Mouse (Mus musculus) hindbrain, embryonic 15.5 days (tissue): ENCODE measurements at regions not wholly inside any gene's neighbourhood (a gene's known extent, or its start where the extent isn't known, plus 50 kb on each side); places are given as distances from the start of the nearest gene placed in this dataset.

Source experiments
- ATAC-seq: fragments of 200-750 bp; cut with Nextera tagmentation; 2 replicates; pipeline ENCODE4 v1.8.0; 2017; ENCODE audit warnings: low read depth, moderate number of reproducible peaks, moderate TSS enrichment; ENCODE audit not compliant: low FRiP score
- H3K27ac ChIP-seq: fragments of 300-500 bp; sonication (generic); replicated peaks from 2 replicates; pipeline ENCODE4 v1.5.1; 2015; ENCODE audit warnings: mild to moderate bottlenecking, inconsistent platforms
- H3K27me3 ChIP-seq: fragments of 300-500 bp; sonication (generic); 2 replicates; pipeline ENCODE4 v1.6.1; 2015; ENCODE audit warnings: control low read depth, inconsistent platforms
- H3K36me3 ChIP-seq: fragments of 300-500 bp; sonication (generic); 2 replicates; pipeline ENCODE4 v1.6.1; 2015; ENCODE audit warnings: control low read depth, inconsistent platforms
- H3K4me1 ChIP-seq: fragments of 300-500 bp; sonication (generic); replicated peaks from 2 replicates; pipeline ENCODE4 v1.6.1; 2015; ENCODE audit warnings: control low read depth, inconsistent platforms
- H3K4me2 ChIP-seq: fragments of 300-500 bp; sonication (generic); 2 replicates; pipeline ENCODE4 v1.6.1; 2015; ENCODE audit warnings: moderate library complexity, mild to moderate bottlenecking, inconsistent platforms
- H3K4me3 ChIP-seq: fragments of 300-500 bp; sonication (generic); 2 replicates; pipeline ENCODE4 v1.5.1; 2015; ENCODE audit warnings: mild to moderate bottlenecking, inconsistent platforms
- H3K9ac ChIP-seq: fragments of 300-500 bp; sonication (generic); 2 replicates; pipeline ENCODE4 v1.6.1; 2015; ENCODE audit warnings: inconsistent platforms
- H3K9me3 ChIP-seq: fragments of 300-500 bp; sonication (generic); 2 replicates; pipeline ENCODE4 v1.6.1; 2016; ENCODE audit warnings: control low read depth, inconsistent platforms
- WGBS: fragments of 180-500 bp; shearing (Covaris S2); methylation state at CpG from one replicate; pipeline ENCODE4 v1.1.7; 2015; 5-methylcytosine and 5-hydroxymethylcytosine counted together

- WGBS = 47% methylated on average over 11 of the region's 11 CpGs
- Histone ChIP-seq H3K36me3 (no peaks in the 10 kb centered on the region), H3K9ac (no peak overlapping the region), H3K27ac (peak overlapping the region; percentile 13; the same call in 1 of the 2 replicates), H3K4me1 (peaks cover 18% of the 10 kb centered on the region), H3K9me3 (no peaks in the 10 kb centered on the region), H3K4me2 (no peak overlapping the region), H3K4me3 (no peak overlapping the region), H3K27me3 (no peaks in the 10 kb centered on the region)
- peak; percentile 44 for ATAC-seq
These were observed 260.5 kb upstream of the Cnr1 start for GRCm38 (mm10) chr4:33663616-33664473.

GRCm38 (mm10) chr4:33664474-33664822 lies 259.9 kb upstream of the Cnr1 start:
- Histone ChIP-seq H3K36me3 (no peaks in the 10 kb centered on the region), H3K9ac (no peak overlapping the region), H3K4me1 (peaks cover 18% of the 10 kb centered on the region), H3K9me3 (no peaks in the 10 kb centered on the region), H3K27me3 (no peaks in the 10 kb centered on the region), H3K4me2 (no peak overlapping the region), H3K4me3 (no peak overlapping the region), H3K27ac (no peak overlapping the region)
- ATAC-seq = peak; percentile 14; the same call in 1 of the 2 replicates
- 64% methylated on average over 5 of the region's 5 CpGs for WGBS

DNA sequence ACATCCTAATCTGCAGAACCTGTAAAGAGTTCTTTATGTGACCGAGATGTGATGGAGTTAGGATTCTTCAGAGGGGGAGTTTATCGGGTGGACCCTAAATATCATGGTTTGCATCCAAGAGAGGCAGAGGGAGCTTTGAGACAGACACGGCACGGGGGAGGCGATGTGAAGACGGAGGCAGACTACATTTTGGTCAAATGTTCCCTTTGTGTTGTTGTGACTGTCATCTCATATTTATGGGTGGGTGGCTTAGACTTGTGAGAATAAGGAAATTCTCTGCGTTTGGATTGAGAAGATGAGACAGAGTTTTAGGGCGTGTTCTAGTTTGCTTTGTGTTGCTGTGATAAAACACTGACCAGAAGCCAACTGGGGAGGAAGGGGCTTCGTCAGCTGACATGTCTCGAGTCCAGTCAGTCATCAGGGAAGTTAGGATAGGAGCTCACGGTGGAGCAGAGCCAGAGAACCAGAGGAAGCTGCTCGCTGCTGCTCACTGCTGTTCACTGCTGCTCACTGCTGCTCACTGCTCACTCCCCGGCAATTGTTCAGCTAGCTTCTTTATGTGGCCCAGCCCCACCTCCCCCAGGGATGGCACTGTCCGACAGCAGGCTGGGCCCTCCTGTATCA lies 259.0 kb upstream of the Cnr1 start:
- no peaks in the 10 kb centered on the region for H3K36me3 ChIP-seq
- H3K4me1 ChIP-seq = peaks cover 18% of the 10 kb centered on the region
- 70% methylated on average over 14 of the region's 14 CpGs for WGBS
- no peaks in the 10 kb centered on the region for H3K9me3 ChIP-seq
- no peak overlapping the region for H3K27ac ChIP-seq
- H3K4me3 ChIP-seq = no peak overlapping the region
- no peak overlapping the region for H3K9ac ChIP-seq
- H3K27me3 ChIP-seq = no peaks in the 10 kb centered on the region
- H3K4me2 ChIP-seq = no peak overlapping the region
- no peak for ATAC-seq

DNA sequence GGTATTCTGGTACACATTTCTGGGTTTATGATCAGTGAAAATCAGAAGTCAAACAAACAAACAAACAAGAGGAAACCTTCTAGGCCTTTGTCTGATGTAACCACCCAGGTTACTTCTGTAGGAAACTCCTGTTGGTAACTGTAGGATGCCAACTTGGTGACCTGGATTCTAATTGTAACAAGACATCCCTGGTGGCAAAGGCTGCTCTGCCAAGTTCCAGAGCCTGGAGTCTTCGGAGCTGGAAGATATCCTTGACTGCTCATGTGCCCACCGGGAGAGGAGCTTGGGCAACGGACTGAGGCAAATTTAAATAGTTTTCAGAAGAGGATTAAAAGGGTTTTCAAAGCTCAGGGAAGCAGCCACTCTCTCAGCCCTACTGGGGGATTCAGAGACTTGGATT lies 256.0 kb upstream of the Cnr1 start:
- H3K4me3 ChIP-seq = no peak overlapping the region
- ATAC-seq = no peak
- 41% methylated on average over 3 of the region's 3 CpGs for WGBS
- no peak overlapping the region for H3K27ac ChIP-seq
- H3K4me1 ChIP-seq = peaks cover 12% of the 10 kb centered on the region
- H3K27me3 ChIP-seq = no peaks in the 10 kb centered on the region
- H3K9ac ChIP-seq = no peak overlapping the region
- H3K9me3 ChIP-seq = no peaks in the 10 kb centered on the region
- no peak overlapping the region for H3K4me2 ChIP-seq
- H3K36me3 ChIP-seq = no peaks in the 10 kb centered on the region

DNA sequence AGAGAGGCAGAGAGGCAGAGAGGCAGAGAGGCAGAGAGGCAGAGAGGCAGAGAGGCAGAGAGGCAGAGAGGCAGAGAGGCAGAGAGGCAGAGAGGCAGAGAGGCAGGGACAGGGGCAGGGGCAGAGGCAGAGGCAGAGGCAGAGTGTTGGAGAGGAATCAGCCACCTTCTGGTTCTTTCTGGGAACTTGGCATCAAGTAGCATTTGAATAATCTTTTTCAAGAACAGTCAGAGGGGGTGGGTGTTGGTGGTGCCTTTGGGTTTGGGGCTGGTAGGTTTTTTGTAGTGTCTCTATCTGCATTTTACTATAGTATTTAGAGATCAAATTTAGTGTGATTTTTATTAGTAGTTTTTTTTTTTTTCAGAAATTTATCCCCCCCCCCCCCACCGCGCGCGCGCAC lies 249.3 kb upstream of the Cnr1 start:
- Histone ChIP-seq H3K4me2 (no peak overlapping the region), H3K9ac (no peak overlapping the region), H3K36me3 (no peaks in the 10 kb centered on the region), H3K9me3 (no peaks in the 10 kb centered on the region), H3K4me3 (no peak overlapping the region), H3K27ac (no peak overlapping the region), H3K4me1 (no peaks in the 10 kb centered on the region), H3K27me3 (no peaks in the 10 kb centered on the region)
- no peak for ATAC-seq
- 100% methylated on average over 4 of the region's 5 CpGs for WGBS

DNA sequence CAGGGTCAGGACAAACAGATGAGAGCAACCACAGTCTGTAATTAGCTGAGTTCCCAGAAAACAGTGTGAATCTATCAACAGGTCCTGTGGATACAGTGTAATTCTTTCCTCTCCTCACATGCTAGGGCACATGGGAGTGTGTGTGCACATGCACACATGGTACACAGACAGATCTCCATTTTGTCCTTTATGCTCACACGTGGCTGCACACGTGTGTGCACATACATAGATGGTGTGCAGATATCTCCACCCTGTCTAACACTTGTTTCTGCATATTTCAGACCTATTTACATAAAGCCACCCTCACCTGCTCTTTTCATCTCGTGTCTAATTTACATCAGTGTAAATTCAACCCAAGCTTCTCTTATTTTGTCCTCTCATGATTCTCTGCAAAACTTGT lies 245.0 kb upstream of the Cnr1 start:
- Histone ChIP-seq H3K4me1 (no peaks in the 10 kb centered on the region), H3K9ac (no peak overlapping the region), H3K27ac (no peak overlapping the region), H3K36me3 (no peaks in the 10 kb centered on the region), H3K9me3 (no peaks in the 10 kb centered on the region), H3K27me3 (no peaks in the 10 kb centered on the region), H3K4me2 (no peak overlapping the region), H3K4me3 (no peak overlapping the region)
- 78% methylated on average over 3 of the region's 3 CpGs for WGBS
- ATAC-seq = no peak

DNA sequence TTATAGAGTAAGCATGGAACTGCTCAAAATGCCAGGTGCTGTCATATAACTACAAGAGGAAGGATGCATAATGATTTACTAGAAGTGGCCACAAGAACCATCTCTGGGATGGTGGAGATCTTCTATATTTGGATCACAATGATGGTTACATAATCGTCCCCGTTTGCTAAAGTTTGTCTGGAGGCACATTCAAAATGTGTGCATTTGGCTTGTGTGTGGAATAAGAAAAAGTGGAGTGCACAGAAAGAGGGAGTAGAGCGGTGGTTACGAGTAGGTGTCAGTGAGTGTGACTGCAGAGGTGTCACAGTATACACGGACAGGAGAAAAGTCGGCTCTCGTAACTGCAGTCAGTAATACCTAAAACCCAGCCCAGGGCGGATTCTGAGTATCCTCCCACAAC lies 238.3 kb upstream of the Cnr1 start:
- 88% methylated on average over 8 of the region's 8 CpGs for WGBS
- H3K4me3 ChIP-seq = no peak overlapping the region
- ATAC-seq = no peak
- no peak overlapping the region for H3K9ac ChIP-seq
- H3K27ac ChIP-seq = no peak overlapping the region
- no peak overlapping the region for H3K4me2 ChIP-seq
- no peaks in the 10 kb centered on the region for H3K27me3 ChIP-seq
- no peaks in the 10 kb centered on the region for H3K36me3 ChIP-seq
- no peaks in the 10 kb centered on the region for H3K9me3 ChIP-seq
- H3K4me1 ChIP-seq = peaks cover 12% of the 10 kb centered on the region

DNA sequence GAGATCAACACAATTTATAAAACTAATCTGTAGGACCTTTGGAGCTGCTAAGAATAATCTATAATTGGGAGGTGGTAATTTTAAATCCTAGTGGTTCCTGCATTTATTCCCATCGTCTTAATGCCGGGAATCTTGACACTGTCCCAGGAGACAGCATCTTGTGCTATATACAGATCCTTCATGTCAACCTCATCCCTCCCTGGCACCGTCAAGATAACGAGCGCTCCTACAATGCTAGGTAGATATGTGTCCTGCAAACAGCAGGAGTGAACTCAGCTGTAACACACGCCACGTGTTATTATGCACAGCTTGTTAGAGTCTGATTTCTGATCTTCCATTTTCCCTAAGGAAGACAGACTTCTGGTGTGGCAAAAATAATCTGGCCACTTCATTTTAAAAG lies 237.0 kb upstream of the Cnr1 start:
- no peak overlapping the region for H3K4me2 ChIP-seq
- no peaks in the 10 kb centered on the region for H3K9me3 ChIP-seq
- H3K36me3 ChIP-seq = no peaks in the 10 kb centered on the region
- H3K27me3 ChIP-seq = no peaks in the 10 kb centered on the region
- no peak overlapping the region for H3K4me3 ChIP-seq
- 45% methylated on average over 7 of the region's 7 CpGs for WGBS
- H3K9ac ChIP-seq = no peak overlapping the region
- no peak overlapping the region for H3K27ac ChIP-seq
- H3K4me1 ChIP-seq = peaks cover 12% of the 10 kb centered on the region
- ATAC-seq = no peak

DNA sequence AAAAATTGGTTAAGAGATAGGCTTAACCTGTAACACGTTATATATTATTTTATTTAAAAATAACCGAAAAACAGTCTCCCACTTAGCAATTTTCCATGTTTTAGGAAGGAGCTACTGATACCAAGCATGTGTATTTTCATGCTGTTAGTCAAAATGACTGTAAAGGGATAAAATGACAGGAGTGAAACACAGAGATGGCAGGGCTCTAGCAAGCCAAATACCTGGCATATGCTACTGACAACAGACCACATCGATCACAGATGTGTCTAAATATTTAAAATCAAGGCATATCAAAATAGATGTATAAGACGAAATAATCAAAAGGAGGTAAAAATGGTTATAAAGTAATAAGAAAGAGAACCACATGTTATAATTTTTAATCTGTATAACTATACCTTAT lies 231.0 kb upstream of the Cnr1 start:
- no peaks in the 10 kb centered on the region for H3K27me3 ChIP-seq
- no peaks in the 10 kb centered on the region for H3K36me3 ChIP-seq
- H3K4me2 ChIP-seq = no peak overlapping the region
- 88% methylated on average over 4 of the region's 4 CpGs for WGBS
- no peak overlapping the region for H3K9ac ChIP-seq
- H3K4me3 ChIP-seq = no peak overlapping the region
- H3K9me3 ChIP-seq = no peaks in the 10 kb centered on the region
- no peak for ATAC-seq
- no peak overlapping the region for H3K27ac ChIP-seq
- no peaks in the 10 kb centered on the region for H3K4me1 ChIP-seq

DNA sequence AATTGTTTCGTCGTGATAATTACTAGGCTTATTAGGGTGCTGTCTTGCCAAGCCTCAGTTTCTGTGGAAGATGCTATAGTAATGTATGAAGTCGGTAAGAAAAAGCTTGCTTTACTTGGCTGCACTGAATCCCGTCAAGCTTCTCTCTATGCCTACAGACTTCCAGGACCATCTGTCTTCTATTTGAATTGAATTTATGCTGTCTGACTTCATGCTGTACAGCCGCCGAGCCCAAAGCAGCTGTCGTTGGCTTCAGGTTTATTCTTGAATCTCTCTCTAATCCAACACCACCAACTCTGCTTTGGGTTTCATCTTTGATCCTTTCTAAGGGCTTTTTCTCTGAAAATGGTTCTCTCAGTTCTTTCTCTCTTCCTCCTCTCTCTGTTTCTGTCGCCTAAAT lies 227.4 kb upstream of the Cnr1 start:
- H3K27me3 ChIP-seq = no peaks in the 10 kb centered on the region
- no peaks in the 10 kb centered on the region for H3K9me3 ChIP-seq
- ATAC-seq = no peak
- H3K4me1 ChIP-seq = no peaks in the 10 kb centered on the region
- no peak overlapping the region for H3K9ac ChIP-seq
- 77% methylated on average over 8 of the region's 8 CpGs for WGBS
- H3K4me2 ChIP-seq = no peak overlapping the region
- no peaks in the 10 kb centered on the region for H3K36me3 ChIP-seq
- no peak overlapping the region for H3K27ac ChIP-seq
- H3K4me3 ChIP-seq = no peak overlapping the region

DNA sequence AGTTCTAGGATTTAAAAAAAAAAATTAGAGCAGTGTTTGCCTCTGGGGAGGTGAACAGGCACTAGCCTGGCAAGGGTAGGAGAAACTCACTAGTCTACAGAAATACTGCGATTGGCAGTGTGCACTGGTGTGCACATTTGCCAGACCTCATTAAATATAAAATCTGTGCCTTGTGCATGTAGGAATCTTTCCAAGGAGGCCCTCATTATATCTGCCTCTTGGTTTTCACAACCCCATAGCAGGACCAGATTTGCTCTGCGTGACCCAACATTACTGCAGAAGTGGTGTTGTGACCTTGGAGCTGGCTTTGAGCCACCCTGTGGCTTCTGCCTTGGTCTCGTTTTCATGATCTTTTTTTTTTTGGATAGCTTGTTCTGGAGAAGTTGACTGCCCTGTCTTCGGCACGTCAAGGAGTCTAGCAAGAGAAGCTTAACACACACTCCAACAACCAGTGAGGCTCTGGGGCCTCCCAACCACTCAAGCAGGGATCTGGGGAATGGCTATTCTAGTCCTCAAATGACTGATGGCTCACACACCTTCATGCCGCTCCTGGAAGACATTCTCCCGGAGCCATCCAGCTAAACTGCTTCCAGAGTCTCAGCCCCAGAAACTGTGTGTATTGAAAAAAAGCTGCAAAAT lies 222.2 kb upstream of the Cnr1 start:
- no peaks in the 10 kb centered on the region for H3K36me3 ChIP-seq
- H3K9me3 ChIP-seq = no peaks in the 10 kb centered on the region
- H3K27me3 ChIP-seq = no peaks in the 10 kb centered on the region
- 79% methylated on average over 7 of the region's 7 CpGs for WGBS
- no peak overlapping the region for H3K4me2 ChIP-seq
- no peak overlapping the region for H3K9ac ChIP-seq
- no peak overlapping the region for H3K4me3 ChIP-seq
- no peak for ATAC-seq
- H3K27ac ChIP-seq = no peak overlapping the region
- no peaks in the 10 kb centered on the region for H3K4me1 ChIP-seq

DNA sequence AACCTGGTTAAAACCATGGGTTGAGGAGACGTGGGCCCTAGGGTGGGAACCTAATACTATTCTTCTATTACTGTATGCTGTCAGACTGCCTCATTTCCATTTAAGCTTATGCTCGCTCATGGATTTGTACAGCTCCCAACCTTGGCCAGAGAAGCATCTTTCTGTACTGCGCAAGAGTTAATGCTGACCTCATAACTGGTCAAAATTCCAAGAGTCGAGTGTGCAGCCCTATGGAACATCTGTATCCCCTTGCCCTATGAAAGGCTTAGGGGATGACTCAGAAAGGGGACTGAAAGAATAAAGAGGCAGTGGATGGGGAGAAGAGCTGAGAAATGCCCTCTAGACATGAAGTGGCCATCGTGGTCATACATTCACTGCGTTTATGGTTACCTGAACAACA lies 218.7 kb upstream of the Cnr1 start:
- Histone ChIP-seq H3K27ac (no peak overlapping the region), H3K9ac (no peak overlapping the region), H3K4me3 (no peak overlapping the region), H3K9me3 (no peaks in the 10 kb centered on the region), H3K4me2 (no peak overlapping the region), H3K36me3 (no peaks in the 10 kb centered on the region), H3K4me1 (no peaks in the 10 kb centered on the region), H3K27me3 (no peaks in the 10 kb centered on the region)
- no peak for ATAC-seq
- 94% methylated on average over 6 of the region's 6 CpGs for WGBS
